Mouse (Mus musculus) liver, embryonic 15.5 days (tissue): Measurements from ENCODE around the gene Hoxb1. TPM values are rescaled to one million over a fixed set of nuclear protein-coding genes. Genes with fewer than 3 reads are reported as not detected.

ENCODE experiments used
- ATAC-seq: fragments of 200-750 bp; cut with Nextera tagmentation; 2 replicates; pipeline ENCODE4 v1.8.0; 2017; ENCODE audit warnings: moderate number of reproducible peaks, mild to moderate bottlenecking, moderate library complexity; ENCODE audit not compliant: insufficient read depth
- H3K27ac ChIP-seq: fragments of 300-500 bp; sonication (generic); replicated peaks from 2 replicates; pipeline ENCODE4 v1.5.1; 2015; ENCODE audit warnings: mild to moderate bottlenecking, inconsistent platforms
- H3K27me3 ChIP-seq: fragments of 300-500 bp; sonication (generic); 2 replicates; pipeline ENCODE4 v1.6.1; 2015; ENCODE audit warnings: mild to moderate bottlenecking, inconsistent platforms
- H3K36me3 ChIP-seq: fragments of 300-500 bp; sonication (generic); replicated peaks from 2 replicates; pipeline ENCODE4 v1.6.1; 2015; ENCODE audit warnings: moderate library complexity, mild to moderate bottlenecking, inconsistent platforms
- H3K4me1 ChIP-seq: fragments of 300-500 bp; sonication (generic); replicated peaks from 2 replicates; pipeline ENCODE4 v1.6.1; 2015; ENCODE audit warnings: inconsistent platforms
- H3K4me2 ChIP-seq: fragments of 300-500 bp; sonication (generic); 2 replicates; pipeline ENCODE4 v1.6.1; 2015; ENCODE audit warnings: moderate library complexity, mild to moderate bottlenecking, inconsistent platforms
- H3K4me3 ChIP-seq: fragments of 300-500 bp; sonication (generic); replicated peaks from 2 replicates; pipeline ENCODE4 v1.5.1; 2015; ENCODE audit warnings: mild to moderate bottlenecking, inconsistent platforms
- H3K9ac ChIP-seq: fragments of 300-500 bp; sonication (generic); 2 replicates; pipeline ENCODE4 v1.6.1; 2015; ENCODE audit warnings: moderate library complexity, mild to moderate bottlenecking, inconsistent platforms
- H3K9me3 ChIP-seq: fragments of 300-500 bp; sonication (generic); replicated peaks from 2 replicates; pipeline ENCODE4 v1.6.1; 2016; ENCODE audit warnings: inconsistent platforms
- WGBS: fragments of 180-500 bp; shearing (Covaris S2); methylation state at CpG from one replicate; pipeline ENCODE4 v1.1.7; 2015; ENCODE audit warnings: mixed read lengths; ENCODE audit not compliant: insufficient replicate concordance; 5-methylcytosine and 5-hydroxymethylcytosine counted together
- microRNA counts: library from miRNA; unstranded; fragments of <30 nt; microRNA quantifications from one replicate; lab custom pipeline; 2016
- microRNA-seq: library from miRNA; unstranded; fragments of <30 nt; microRNA quantifications from one replicate; pipeline ENCODE4, GENCODE M21; 2016
- polyA plus RNA-seq: library from polyadenylated mRNA; unstranded; fragments of >200 nt; fragmentation: Nextera tagmentation; extraction: Ambion mirVana; gene quantifications from 2 replicates; pipeline ENCODE4 v1.2.1, GENCODE M21; 2015

Gene Hoxb1
- polyA plus RNA-seq, 1 experiment from 2014 or later: not detected

- no peak for ATAC-seq
- Histone ChIP-seq H3K4me2 (no peak overlapping the region), H3K4me3 (no peak overlapping the region), H3K27ac (no peak overlapping the region), H3K36me3 (no peaks in the 10 kb centered on the region), H3K4me1 (peaks cover 6% of the 10 kb centered on the region; the same call in 1 of the 2 replicates), H3K9ac (no peak overlapping the region), H3K27me3 (peaks cover 62% of the 10 kb centered on the region), H3K9me3 (no peaks in the 10 kb centered on the region)
- 52% methylated on average over 4 of the region's 4 CpGs for WGBS
Observed at GRCm38 (mm10) chr11:96405541-96405940, 40.0 kb downstream of the Hoxb1 start.

- Histone ChIP-seq H3K27ac (no peak overlapping the region), H3K9ac (no peak overlapping the region), H3K4me1 (peaks cover 6% of the 10 kb centered on the region; the same call in 1 of the 2 replicates), H3K4me2 (peak overlapping the region; percentile 30), H3K4me3 (no peak overlapping the region), H3K27me3 (peaks cover 71% of the 10 kb centered on the region), H3K36me3 (no peaks in the 10 kb centered on the region), H3K9me3 (no peaks in the 10 kb centered on the region)
- ATAC-seq: no peak
- WGBS: 10% methylated on average over 36 of the region's 36 CpGs
Observed at GRCm38 (mm10) chr11:96407191-96408072, 41.9 kb downstream of the Hoxb1 start.

DNA sequence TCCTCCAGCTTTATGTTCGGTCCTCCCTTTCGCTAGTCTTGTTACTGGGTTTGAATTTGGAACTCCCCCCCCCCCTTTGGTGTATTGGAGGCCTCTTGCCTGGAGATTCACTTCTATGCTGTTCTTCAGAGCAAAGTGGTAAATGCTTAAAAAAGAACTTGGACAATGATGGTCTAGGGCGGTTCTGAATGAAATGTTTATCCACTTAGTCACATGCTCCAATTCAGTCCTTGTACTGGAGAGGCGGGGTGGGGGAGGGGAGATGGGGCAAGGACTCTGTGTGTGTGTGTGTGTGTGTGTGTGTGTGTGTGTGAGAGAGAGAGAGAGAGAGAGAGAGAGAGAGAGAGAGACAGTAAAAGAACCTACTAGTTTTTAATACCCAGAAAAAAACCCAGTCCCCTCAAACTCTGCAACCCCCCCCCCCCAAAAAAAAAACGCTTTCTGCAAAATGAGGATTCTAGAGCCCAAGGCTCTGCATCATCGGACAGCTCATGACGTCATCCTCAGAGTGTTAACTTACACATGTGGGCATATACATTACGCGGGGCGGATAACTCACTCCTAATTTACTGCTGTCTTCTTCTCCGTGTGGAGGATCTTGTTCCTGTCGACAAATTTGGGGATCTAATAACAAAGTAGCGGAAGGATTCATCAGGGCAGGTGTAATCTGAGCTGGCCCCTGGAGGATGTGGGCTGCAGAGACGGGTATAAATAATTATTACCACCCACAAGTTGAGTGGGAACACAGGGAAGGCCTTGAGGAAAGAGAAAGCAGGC is 42.9 kb downstream of the Hoxb1 start:
- no peak for ATAC-seq
- 47% methylated on average over 14 of the region's 14 CpGs for WGBS
- H3K36me3 ChIP-seq: no peaks in the 10 kb centered on the region
- H3K4me1 ChIP-seq: peaks cover 6% of the 10 kb centered on the region; the same call in 1 of the 2 replicates
- H3K4me3 ChIP-seq: no peak overlapping the region
- no peak overlapping the region for H3K4me2 ChIP-seq
- no peaks in the 10 kb centered on the region for H3K9me3 ChIP-seq
- peaks cover 81% of the 10 kb centered on the region for H3K27me3 ChIP-seq
- H3K9ac ChIP-seq: no peak overlapping the region
- H3K27ac ChIP-seq: no peak overlapping the region

DNA sequence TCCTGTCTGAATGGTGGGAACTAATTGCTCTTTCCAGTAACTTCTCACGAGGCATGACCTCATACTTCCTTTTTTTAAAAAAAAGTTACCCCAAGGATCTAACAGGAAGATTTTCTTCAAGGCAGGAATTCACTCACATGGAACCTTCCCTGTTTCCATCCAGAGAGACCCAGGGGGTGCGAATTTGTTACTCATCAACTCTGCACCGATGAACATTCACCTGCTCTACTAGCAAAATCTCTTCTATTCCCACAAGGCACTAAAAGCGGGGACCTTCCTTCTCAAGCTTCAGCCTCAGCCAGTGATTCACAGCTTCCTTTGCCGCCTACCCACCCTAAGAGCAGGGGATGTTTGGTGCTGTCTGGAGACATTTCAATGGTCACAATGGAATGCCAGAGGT is 45.5 kb downstream of the Hoxb1 start:
- Histone ChIP-seq H3K27ac (no peak overlapping the region), H3K4me1 (peaks cover 6% of the 10 kb centered on the region; the same call in 1 of the 2 replicates), H3K36me3 (no peaks in the 10 kb centered on the region), H3K9me3 (no peaks in the 10 kb centered on the region), H3K4me3 (no peak overlapping the region), H3K9ac (no peak overlapping the region), H3K4me2 (no peak overlapping the region), H3K27me3 (peaks cover 71% of the 10 kb centered on the region)
- ATAC-seq: no peak
- WGBS: 31% methylated on average over 5 of the region's 5 CpGs

GRCm38 (mm10) chr11:96411934-96412333 is 46.4 kb downstream of the Hoxb1 start:
- Histone ChIP-seq H3K4me1 (peaks cover 6% of the 10 kb centered on the region; the same call in 1 of the 2 replicates), H3K9ac (no peak overlapping the region), H3K9me3 (no peaks in the 10 kb centered on the region), H3K4me3 (no peak overlapping the region), H3K4me2 (no peak overlapping the region), H3K36me3 (no peaks in the 10 kb centered on the region), H3K27me3 (peaks cover 69% of the 10 kb centered on the region), H3K27ac (no peak overlapping the region)
- ATAC-seq: no peak
- 55% methylated on average over 4 of the region's 4 CpGs for WGBS

GRCm38 (mm10) chr11:96412941-96413491 is 47.5 kb downstream of the Hoxb1 start:
- Histone ChIP-seq H3K27ac (no peak overlapping the region), H3K4me3 (no peak overlapping the region), H3K36me3 (no peaks in the 10 kb centered on the region), H3K4me2 (no peak overlapping the region), H3K9ac (no peak overlapping the region), H3K9me3 (no peaks in the 10 kb centered on the region), H3K4me1 (no peaks in the 10 kb centered on the region), H3K27me3 (peaks cover 61% of the 10 kb centered on the region)
- ATAC-seq: no peak
- WGBS: 34% methylated on average over 9 of the region's 9 CpGs

GRCm38 (mm10) chr11:96413527-96413926 is 48.0 kb downstream of the Hoxb1 start:
- no peaks in the 10 kb centered on the region for H3K4me1 ChIP-seq
- no peaks in the 10 kb centered on the region for H3K36me3 ChIP-seq
- H3K4me2 ChIP-seq: no peak overlapping the region
- ATAC-seq: no peak
- WGBS: 25% methylated on average over 8 of the region's 8 CpGs
- no peaks in the 10 kb centered on the region for H3K9me3 ChIP-seq
- H3K9ac ChIP-seq: no peak overlapping the region
- H3K27ac ChIP-seq: no peak overlapping the region
- peaks cover 59% of the 10 kb centered on the region for H3K27me3 ChIP-seq
- no peak overlapping the region for H3K4me3 ChIP-seq

DNA sequence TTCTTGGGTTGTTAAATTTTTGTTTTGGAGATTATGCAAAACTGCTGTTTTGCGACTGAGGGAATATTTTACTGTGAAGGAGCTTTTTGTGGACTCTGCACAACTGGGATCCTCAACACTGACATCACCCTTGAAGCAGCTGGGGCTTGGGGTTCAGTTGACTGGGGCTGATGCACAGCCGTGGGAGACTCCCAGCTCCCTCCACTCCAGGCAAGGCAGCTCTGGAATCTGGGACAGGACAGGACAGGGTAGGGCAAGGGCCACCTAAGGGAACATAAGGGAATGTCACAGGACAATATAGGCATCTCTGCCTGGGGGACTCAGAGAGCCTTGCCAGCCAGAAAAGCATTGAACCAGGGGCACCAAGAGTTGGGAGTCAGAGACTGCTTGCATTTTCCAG is 48.5 kb downstream of the Hoxb1 start:
- no peak overlapping the region for H3K4me2 ChIP-seq
- no peak overlapping the region for H3K27ac ChIP-seq
- no peak for ATAC-seq
- H3K9me3 ChIP-seq: no peaks in the 10 kb centered on the region
- no peaks in the 10 kb centered on the region for H3K36me3 ChIP-seq
- WGBS: 41% methylated on average over 2 of the region's 2 CpGs
- no peak overlapping the region for H3K4me3 ChIP-seq
- peaks cover 56% of the 10 kb centered on the region for H3K27me3 ChIP-seq
- no peaks in the 10 kb centered on the region for H3K4me1 ChIP-seq
- H3K9ac ChIP-seq: no peak overlapping the region

MicroRNAs within 50 kb of the gene (microRNA counts, 519-probe panel; counts per million panel counts)
- 2,861 counts per million, percentile 57 among the panel's probes with 10 or more counts for microRNA mmu-miR-10a (lab: Ali Mortazavi, UCI)

Small RNA genes lying within 50 kb of the gene (microRNA-seq; reads per million reads assigned to microRNA genes)
- 7,414 reads per million, percentile 92 among the genes with 10 or more reads in this experiment for gene Mir10a

Other genes with a start within 250 kb of the Hoxb1 start
- gene Ttll6, start 232.0 kb upstream of the Hoxb1 start, polyA plus RNA-seq: not detected in 2 replicates
- gene Hoxb13, start 171.4 kb upstream of the Hoxb1 start, polyA plus RNA-seq: not detected in 2 replicates
- not detected in 2 replicates for gene Hoxb9, start 94.3 kb upstream of the Hoxb1 start, polyA plus RNA-seq
- gene Hoxb8, start 83.8 kb upstream of the Hoxb1 start, polyA plus RNA-seq: not detected in 2 replicates
- gene Hoxb7, start 79.1 kb upstream of the Hoxb1 start, polyA plus RNA-seq: 0.15 and 0.24 TPM in 2 replicates
- gene Hoxb6, start 73.3 kb upstream of the Hoxb1 start, polyA plus RNA-seq: 0.06 TPM in 1 of 2 replicates, not detected in the other
- gene Hoxb5, start 62.4 kb upstream of the Hoxb1 start, polyA plus RNA-seq: 0.30 and 0.37 TPM in 2 replicates
- gene Hoxb4, start 47.5 kb upstream of the Hoxb1 start, polyA plus RNA-seq: 0.10 TPM in 2 replicates
- 0.05 and 0.26 TPM in 2 replicates for gene Hoxb3, start 42.4 kb upstream of the Hoxb1 start, polyA plus RNA-seq
- 0.75 and 1.1 TPM in 2 replicates for gene Hoxb2, start 15.2 kb upstream of the Hoxb1 start, polyA plus RNA-seq
- gene Skap1, start 98.8 kb downstream of the Hoxb1 start, polyA plus RNA-seq: 0.20 TPM in 2 replicates